Mouse (Mus musculus) brain, adult 2 months (tissue): ENCODE measurements at regions not wholly inside any gene's neighbourhood (a gene's known extent, or its start where the extent isn't known, plus 50 kb on each side); places are given as distances from the start of the nearest gene placed in this dataset.

Source experiments
- DNase-seq: peaks from one replicate; pipeline ENCODE4 v3.0.0; 2011; ENCODE audit warnings: low read depth, low spot score

- peak; percentile 18 for DNase-seq
These were observed 318.3 kb upstream of the Clint1 start for GRCm38 (mm10) chr11:45533402-45534056.

- no peak for DNase-seq
These were observed 316.3 kb upstream of the Clint1 start for GRCm38 (mm10) chr11:45535501-45536025.

GRCm38 (mm10) chr11:45538011-45538410, 313.8 kb upstream of the Clint1 start:
- peak; percentile 90 for DNase-seq

GRCm38 (mm10) chr11:45539459-45539858, 312.4 kb upstream of the Clint1 start:
- DNase-seq, result peak; percentile 94

GRCm38 (mm10) chr11:45544531-45544930, 307.3 kb upstream of the Clint1 start:
- no peak for DNase-seq

- peak; percentile 55 for DNase-seq
These were observed 305.8 kb upstream of the Clint1 start for GRCm38 (mm10) chr11:45545896-45546626.

GRCm38 (mm10) chr11:45546861-45547260, 305.0 kb upstream of the Clint1 start:
- DNase-seq, result no peak

GRCm38 (mm10) chr11:45550376-45550775, 301.5 kb upstream of the Clint1 start:
- DNase-seq, result no peak

- DNase-seq, result no peak
These were observed 274.2 kb upstream of the Clint1 start for GRCm38 (mm10) chr11:45577469-45578154.

- DNase-seq, result no peak
These were observed 259.5 kb upstream of the Clint1 start for GRCm38 (mm10) chr11:45592335-45592734.

GRCm38 (mm10) chr11:45592890-45593642, 258.8 kb upstream of the Clint1 start:
- DNase-seq, result peak; percentile 4

- peak; percentile 69 for DNase-seq
These were observed 256.5 kb upstream of the Clint1 start for GRCm38 (mm10) chr11:45595372-45595771.

GRCm38 (mm10) chr11:45621824-45622223, 230.0 kb upstream of the Clint1 start:
- DNase-seq, result no peak

GRCm38 (mm10) chr11:45622701-45623100, 229.2 kb upstream of the Clint1 start:
- no peak for DNase-seq

- peak; percentile 55 for DNase-seq
These were observed 227.6 kb upstream of the Clint1 start for GRCm38 (mm10) chr11:45624233-45624632.

GRCm38 (mm10) chr11:45629250-45629649, 222.6 kb upstream of the Clint1 start:
- DNase-seq, result peak; percentile 5

GRCm38 (mm10) chr11:45634535-45635235, 217.2 kb upstream of the Clint1 start:
- no peak for DNase-seq

GRCm38 (mm10) chr11:45635896-45636295, 216.0 kb upstream of the Clint1 start:
- DNase-seq, result no peak

GRCm38 (mm10) chr11:45639236-45639635, 212.6 kb upstream of the Clint1 start:
- DNase-seq, result peak; percentile 4

- peak; percentile 29 for DNase-seq
These were observed 209.6 kb upstream of the Clint1 start for GRCm38 (mm10) chr11:45642142-45642756.
